Mouse (Mus musculus): Measurements from ENCODE around the gene Sorl1. TPM values are rescaled to one million over a fixed set of nuclear protein-coding genes. Genes with fewer than 3 reads are reported as not detected.

Gene Sorl1
- total RNA-seq, 1 experiment from 2014 or later, result 10.0 TPM

- no peak for ATAC-seq (replicated peaks; ENCODE audit: low read depth, poor library complexity, severe bottlenecking)
These were observed 1.3 kb upstream of the Sorl1 start for GRCm38 (mm10) chr9:42125262-42125982.

- no peak for ATAC-seq (replicated peaks; ENCODE audit: low read depth, poor library complexity, severe bottlenecking)
These were observed 893 bp downstream of the Sorl1 start for GRCm38 (mm10) chr9:42123204-42123603.

- ATAC-seq (replicated peaks; ENCODE audit: low read depth, poor library complexity, severe bottlenecking), result no peak
These were observed 1.7 kb downstream of the Sorl1 start for GRCm38 (mm10) chr9:42122441-42122840.

- no peak for ATAC-seq (replicated peaks; ENCODE audit: low read depth, poor library complexity, severe bottlenecking)
These were observed 2.3 kb downstream of the Sorl1 start for GRCm38 (mm10) chr9:42121631-42122354.

- ATAC-seq (replicated peaks; ENCODE audit: low read depth, poor library complexity, severe bottlenecking), result no peak
These were observed 7.6 kb downstream of the Sorl1 start for GRCm38 (mm10) chr9:42116418-42117056.

- ATAC-seq (replicated peaks; ENCODE audit: low read depth, poor library complexity, severe bottlenecking), result no peak
These were observed 9.0 kb downstream of the Sorl1 start for GRCm38 (mm10) chr9:42115078-42115477.

GRCm38 (mm10) chr9:42113316-42113715, 10.8 kb downstream of the Sorl1 start:
- ATAC-seq (replicated peaks; ENCODE audit: low read depth, poor library complexity, severe bottlenecking), result no peak

GRCm38 (mm10) chr9:42112691-42113090, 11.4 kb downstream of the Sorl1 start:
- no peak for ATAC-seq (replicated peaks; ENCODE audit: low read depth, poor library complexity, severe bottlenecking)

- no peak for ATAC-seq (replicated peaks; ENCODE audit: low read depth, poor library complexity, severe bottlenecking)
These were observed 12.8 kb downstream of the Sorl1 start for GRCm38 (mm10) chr9:42111256-42111655.

- ATAC-seq (replicated peaks; ENCODE audit: low read depth, poor library complexity, severe bottlenecking), result no peak
These were observed 14.2 kb downstream of the Sorl1 start for GRCm38 (mm10) chr9:42109837-42110451.

GRCm38 (mm10) chr9:42109131-42109530, 15.0 kb downstream of the Sorl1 start:
- ATAC-seq (replicated peaks; ENCODE audit: low read depth, poor library complexity, severe bottlenecking), result no peak

- 0 out of 2 replicates have a peak, but pooled peaks have one; percentile 39 for ATAC-seq (replicated peaks; ENCODE audit: low read depth, poor library complexity, severe bottlenecking)
These were observed 15.6 kb downstream of the Sorl1 start for GRCm38 (mm10) chr9:42108369-42108951.

GRCm38 (mm10) chr9:42107062-42107461, 17.0 kb downstream of the Sorl1 start:
- ATAC-seq (replicated peaks; ENCODE audit: low read depth, poor library complexity, severe bottlenecking), result no peak

GRCm38 (mm10) chr9:42106305-42106704, 17.8 kb downstream of the Sorl1 start:
- no peak for ATAC-seq (replicated peaks; ENCODE audit: low read depth, poor library complexity, severe bottlenecking)

- no peak for ATAC-seq (replicated peaks; ENCODE audit: low read depth, poor library complexity, severe bottlenecking)
These were observed 20.6 kb downstream of the Sorl1 start for GRCm38 (mm10) chr9:42103546-42103945.

GRCm38 (mm10) chr9:42102013-42102412, 22.1 kb downstream of the Sorl1 start:
- ATAC-seq (replicated peaks; ENCODE audit: low read depth, poor library complexity, severe bottlenecking), result no peak

GRCm38 (mm10) chr9:42101266-42101665, 22.8 kb downstream of the Sorl1 start:
- no peak for ATAC-seq (replicated peaks; ENCODE audit: low read depth, poor library complexity, severe bottlenecking)

- no peak for ATAC-seq (replicated peaks; ENCODE audit: low read depth, poor library complexity, severe bottlenecking)
These were observed 23.4 kb downstream of the Sorl1 start for GRCm38 (mm10) chr9:42100618-42101210.

GRCm38 (mm10) chr9:42098474-42099121, 25.5 kb downstream of the Sorl1 start:
- ATAC-seq (replicated peaks; ENCODE audit: low read depth, poor library complexity, severe bottlenecking), result no peak
